In genomic region chr12:99244673-99245072, GRCm38 (mm10) we compare ENCODE assay signal across 18 mouse cellular contexts.
"Had no signal": no experiment of that assay in that cellular context is flagged by ENCODE, and none has a peak within 500 bp of the region (broad histone marks: within the 10 kb centered on the region; RNA-seq: fewer than 3 reads in every experiment).

No protein-coding gene starts in this region.

- H3K4me3 ChIP-seq: layer of hippocampus, adult 2 months; left cerebral cortex, adult 2 months; liver, embryonic 13.5 days; midbrain, embryonic 12.5 days; midbrain, embryonic 15.5 days; neural tube, embryonic 12.5 days; stomach, embryonic 15.5 days had no signal

- H3K27me3 ChIP-seq: liver, embryonic 13.5 days; midbrain, embryonic 12.5 days; midbrain, embryonic 15.5 days; neural tube, embryonic 12.5 days; stomach, embryonic 15.5 days had no signal

- ATAC-seq: midbrain, embryonic 15.5 days had no signal

- H3K27ac ChIP-seq: kidney, postnatal 0 days; layer of hippocampus, adult 2 months; left cerebral cortex, adult 2 months; liver, embryonic 13.5 days; midbrain, embryonic 12.5 days; midbrain, embryonic 15.5 days; neural tube, embryonic 12.5 days; stomach, embryonic 15.5 days had no signal

- H3K9ac ChIP-seq: liver, embryonic 13.5 days; midbrain, embryonic 12.5 days; midbrain, embryonic 15.5 days; neural tube, embryonic 12.5 days; stomach, embryonic 15.5 days had no signal

- H3K9me3 ChIP-seq: liver, embryonic 13.5 days; midbrain, embryonic 12.5 days; midbrain, embryonic 15.5 days; neural tube, embryonic 12.5 days; stomach, embryonic 15.5 days had no signal

- DNase-seq: kidney, postnatal 25 days; layer of hippocampus, adult 9-11 months; layer of hippocampus, postnatal 36 days; liver, embryonic 13.5 days; lung, adult 2 months; lung, postnatal 14 days; lung, postnatal 4 days; retina, postnatal 1 day; right cerebral cortex, postnatal 25 days; spleen, adult 18-20 months; thymus, postnatal 25 days had no signal

- H3K4me1 ChIP-seq: stomach, embryonic 15.5 days had no signal

- H3K4me2 ChIP-seq: liver, embryonic 13.5 days; midbrain, embryonic 12.5 days; midbrain, embryonic 15.5 days; neural tube, embryonic 12.5 days; stomach, embryonic 15.5 days had no signal

- H3K36me3 ChIP-seq: liver, embryonic 13.5 days; midbrain, embryonic 12.5 days; midbrain, embryonic 15.5 days; neural tube, embryonic 12.5 days; stomach, embryonic 15.5 days had no signal
